Mouse (Mus musculus) bone marrow macrophage, adult 2 months (primary cell): ENCODE measurements at regions not wholly inside any gene's neighbourhood (a gene's known extent, or its start where the extent isn't known, plus 50 kb on each side); places are given as distances from the start of the nearest gene placed in this dataset.

Experiments
- H3K27ac ChIP-seq: 2 replicates; pipeline ENCODE4 v1.5.1; 2012; ENCODE audit warnings: low read depth, low read length; ENCODE audit not compliant: insufficient read depth
- H3K4me1 ChIP-seq: 2 replicates; pipeline ENCODE4 v1.6.1; 2012; ENCODE audit warnings: low read length; ENCODE audit not compliant: control insufficient read depth, insufficient read depth
- H3K4me3 ChIP-seq: 2 replicates; pipeline ENCODE4 v1.5.1; 2012; ENCODE audit warnings: mild to moderate bottlenecking, low read length, moderate library complexity; ENCODE audit not compliant: insufficient read depth
- CTCF ChIP-seq: IDR thresholded peaks from 2 replicates; pipeline ENCODE4 v1.5.1; 2012; ENCODE audit warnings: low read depth, mild to moderate bottlenecking, low read length, moderate library complexity
- POLR2A ChIP-seq: IDR thresholded peaks from 2 replicates; pipeline ENCODE4 v1.6.1; 2012; ENCODE audit warnings: mild to moderate bottlenecking, low read depth, low read length, borderline replicate concordance

DNA sequence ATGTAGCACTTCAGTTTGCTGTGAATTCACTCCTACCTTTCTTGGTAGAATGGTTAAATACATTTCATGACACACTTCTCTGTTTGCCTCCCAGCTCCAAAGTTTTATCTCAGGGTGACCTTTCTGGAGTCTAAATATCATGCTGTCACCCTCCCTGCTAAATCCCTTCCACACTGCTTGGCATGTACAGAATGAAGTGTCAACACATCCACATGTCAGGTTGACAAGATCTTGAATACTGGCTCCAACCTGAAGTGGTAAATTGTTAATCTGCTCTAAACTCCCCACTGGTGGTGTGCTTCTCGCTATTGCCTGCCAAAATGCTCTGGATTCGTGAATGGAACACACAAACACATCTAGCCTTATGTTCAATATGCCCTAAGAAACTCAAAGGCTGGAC lies 451.9 kb upstream of the Gm26657 start:
- Histone ChIP-seq H3K4me3 (no peak overlapping the region), H3K27ac (no peak overlapping the region), H3K4me1 (no peaks in the 10 kb centered on the region)
- TF ChIP-seq POLR2A: no peak
- TF ChIP-seq CTCF: no peak

DNA sequence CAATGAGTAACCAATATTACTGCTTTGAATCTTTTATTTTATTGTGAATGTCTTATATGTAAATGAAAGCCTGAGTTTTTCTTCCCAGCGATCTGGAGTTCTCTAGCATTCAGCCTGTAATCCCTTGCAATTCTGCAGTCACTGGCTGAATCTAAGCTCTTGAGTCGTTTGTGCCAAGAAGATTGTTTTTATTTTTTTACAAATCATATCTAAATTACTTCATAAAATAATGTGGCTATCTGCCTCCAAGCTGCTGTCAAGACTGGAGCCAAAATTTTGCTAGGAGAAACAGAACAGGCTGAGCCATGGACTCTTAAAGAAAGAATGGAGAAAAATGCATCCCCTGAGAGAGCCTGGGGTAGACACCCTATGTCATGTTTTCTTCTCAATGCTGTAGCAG lies 455.4 kb upstream of the Gm26657 start:
- no peak for TF ChIP-seq POLR2A
- TF ChIP-seq CTCF: no peak
- Histone ChIP-seq H3K4me3 (no peak overlapping the region), H3K27ac (no peak overlapping the region), H3K4me1 (no peaks in the 10 kb centered on the region)

DNA sequence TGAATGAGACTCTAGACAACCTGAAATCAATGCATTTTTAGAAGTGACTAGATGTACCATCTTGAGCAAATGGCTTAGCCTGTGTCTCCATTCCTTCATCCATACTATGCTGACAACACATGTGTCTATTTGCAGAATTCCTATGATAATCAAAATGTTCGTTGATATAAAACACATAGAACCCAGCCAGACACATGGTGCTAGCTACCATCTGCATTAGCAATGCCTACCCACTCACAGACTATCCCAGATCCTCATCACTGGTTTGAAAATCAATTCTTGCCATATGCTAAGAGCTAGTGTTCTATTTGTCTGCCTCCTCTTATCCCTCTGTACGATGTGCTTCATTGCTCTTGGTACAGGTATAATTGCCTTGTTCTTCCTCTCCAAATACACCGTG lies 464.0 kb upstream of the Gm26657 start:
- TF ChIP-seq POLR2A (no peak), CTCF (no peak)
- Histone ChIP-seq H3K4me3 (no peak overlapping the region), H3K4me1 (no peaks in the 10 kb centered on the region), H3K27ac (no peak overlapping the region)

DNA sequence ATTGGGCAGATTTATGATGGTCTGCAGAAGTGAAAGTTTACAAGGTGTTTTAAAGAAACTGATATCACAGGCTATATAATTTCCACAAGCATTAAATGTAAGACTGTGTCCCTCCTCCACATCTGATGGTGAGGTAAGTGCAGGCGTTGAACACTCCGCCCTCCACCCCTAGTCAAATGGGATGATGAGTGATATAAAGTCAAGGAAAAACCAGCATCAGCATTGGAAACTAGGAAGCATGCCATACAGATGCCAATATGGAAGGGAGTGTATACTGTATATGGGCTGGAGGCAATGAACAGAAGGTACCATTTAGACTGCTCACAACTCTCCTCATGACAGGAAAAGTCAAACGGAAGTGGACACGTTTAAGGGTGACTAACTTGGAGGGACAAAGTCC lies 468.5 kb upstream of the Gm26657 start:
- H3K27ac ChIP-seq: no peak overlapping the region
- TF ChIP-seq CTCF: no peak
- no peak for TF ChIP-seq POLR2A
- no peak overlapping the region for H3K4me3 ChIP-seq
- H3K4me1 ChIP-seq: no peaks in the 10 kb centered on the region

DNA sequence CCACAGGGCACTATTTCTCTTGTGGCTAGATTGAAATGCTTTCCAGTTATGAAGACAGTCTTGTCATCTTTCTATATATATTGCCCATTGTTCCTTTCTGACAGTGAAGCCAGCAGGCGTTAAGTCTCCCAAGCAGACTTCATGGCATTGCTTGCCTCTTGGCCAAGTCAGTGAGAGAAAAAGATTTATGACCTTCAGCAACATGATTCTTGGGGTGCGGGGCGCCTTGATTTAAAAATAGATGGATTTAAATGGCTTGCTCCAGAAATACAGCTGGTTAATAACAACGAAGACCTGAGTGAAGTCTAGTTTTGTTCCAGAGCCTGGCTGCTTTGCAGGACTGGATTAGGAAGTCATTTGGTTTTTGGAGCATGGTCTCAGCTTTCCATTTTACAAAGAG lies 475.2 kb upstream of the Gm26657 start:
- Histone ChIP-seq H3K27ac (no peak overlapping the region), H3K4me1 (no peaks in the 10 kb centered on the region; the same call in 1 of the 2 replicates), H3K4me3 (no peak overlapping the region)
- TF ChIP-seq POLR2A (no peak), CTCF (no peak)

DNA sequence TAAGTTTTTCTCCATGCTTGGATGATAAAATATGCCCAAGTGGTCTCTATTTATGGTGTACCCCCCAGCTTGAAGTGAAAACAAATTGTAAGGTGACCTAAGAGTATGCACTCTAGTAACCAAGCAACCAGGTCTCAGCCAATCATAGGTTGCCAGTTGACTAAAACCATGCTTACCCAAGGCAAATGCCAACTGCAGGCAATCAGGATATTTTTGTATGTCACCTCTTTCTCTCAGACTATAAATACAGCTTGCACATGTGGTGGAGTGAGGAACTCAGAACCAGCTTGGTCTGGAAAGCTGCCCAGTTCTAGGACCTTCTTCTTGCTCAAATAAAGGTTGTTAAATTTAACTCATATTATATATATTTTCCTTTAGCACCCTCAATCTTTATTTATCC lies 476.0 kb upstream of the Gm26657 start:
- H3K27ac ChIP-seq: no peak overlapping the region
- H3K4me3 ChIP-seq: no peak overlapping the region
- no peaks in the 10 kb centered on the region; the same call in 1 of the 2 replicates for H3K4me1 ChIP-seq
- no peak for TF ChIP-seq POLR2A
- no peak for TF ChIP-seq CTCF

DNA sequence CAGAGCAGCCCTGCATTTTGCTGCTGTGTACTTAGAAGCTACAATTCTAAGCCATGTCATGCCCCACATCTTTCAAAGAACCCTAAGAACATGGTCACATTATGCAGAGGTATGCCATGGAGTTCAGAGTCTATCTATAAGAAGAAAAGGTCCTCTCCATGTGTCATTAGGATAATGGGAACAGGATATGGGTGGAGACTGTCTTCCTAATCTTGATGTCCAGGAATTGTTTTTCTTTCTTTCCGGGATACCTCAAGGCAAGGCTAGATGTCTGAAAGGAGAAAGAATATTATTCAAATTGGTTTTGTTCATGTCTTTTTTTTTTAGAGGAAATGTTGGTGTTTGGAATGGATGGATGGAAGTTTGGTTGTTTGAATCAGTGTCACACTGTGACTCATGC lies 477.3 kb upstream of the Gm26657 start:
- H3K27ac ChIP-seq: no peak overlapping the region
- H3K4me1 ChIP-seq: no peaks in the 10 kb centered on the region; the same call in 1 of the 2 replicates
- no peak overlapping the region for H3K4me3 ChIP-seq
- TF ChIP-seq CTCF (no peak), POLR2A (no peak)

DNA sequence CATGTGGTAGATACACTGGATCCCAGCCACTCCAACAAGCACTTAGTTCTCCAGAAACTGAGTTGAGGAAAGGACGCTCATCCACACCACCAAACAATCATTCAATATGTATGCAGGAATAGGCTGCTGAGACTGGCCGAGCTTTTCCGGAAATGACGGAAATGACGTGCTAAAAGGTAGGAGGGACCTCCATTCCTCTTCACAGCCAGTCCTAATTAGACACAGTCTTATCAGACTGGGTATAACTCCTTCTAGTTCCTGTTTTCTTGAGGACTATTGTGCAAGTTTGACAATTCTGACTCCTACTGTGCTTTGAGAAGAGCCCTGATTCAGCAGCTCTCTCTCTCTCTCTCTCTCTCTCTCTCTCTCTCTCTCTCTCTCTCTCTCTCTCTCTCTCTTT lies 477.9 kb upstream of the Gm26657 start:
- no peak overlapping the region for H3K4me3 ChIP-seq
- no peak overlapping the region for H3K27ac ChIP-seq
- no peak for TF ChIP-seq CTCF
- no peaks in the 10 kb centered on the region; the same call in 1 of the 2 replicates for H3K4me1 ChIP-seq

DNA sequence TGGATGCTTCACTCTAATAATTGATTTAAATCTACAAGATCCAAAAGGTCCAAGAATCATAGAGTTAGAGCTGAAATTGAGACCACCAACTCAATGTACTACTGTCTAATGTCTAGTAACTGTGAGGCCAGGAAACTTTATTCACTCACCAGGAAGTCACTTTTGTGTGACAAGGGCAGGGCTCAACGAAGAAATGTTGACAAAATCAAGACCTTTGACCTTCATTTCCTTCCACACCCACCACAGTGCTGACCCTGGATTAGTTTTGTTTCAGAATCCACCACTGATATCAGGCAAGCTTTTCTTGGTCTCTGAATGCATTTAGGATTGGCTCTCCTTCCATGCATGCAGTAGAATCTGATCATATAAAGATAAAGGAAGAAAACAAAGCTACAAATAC lies 487.5 kb upstream of the Gm26657 start:
- Histone ChIP-seq H3K27ac (no peak overlapping the region), H3K4me3 (no peak overlapping the region), H3K4me1 (no peaks in the 10 kb centered on the region)
- TF ChIP-seq CTCF (no peak), POLR2A (no peak)

DNA sequence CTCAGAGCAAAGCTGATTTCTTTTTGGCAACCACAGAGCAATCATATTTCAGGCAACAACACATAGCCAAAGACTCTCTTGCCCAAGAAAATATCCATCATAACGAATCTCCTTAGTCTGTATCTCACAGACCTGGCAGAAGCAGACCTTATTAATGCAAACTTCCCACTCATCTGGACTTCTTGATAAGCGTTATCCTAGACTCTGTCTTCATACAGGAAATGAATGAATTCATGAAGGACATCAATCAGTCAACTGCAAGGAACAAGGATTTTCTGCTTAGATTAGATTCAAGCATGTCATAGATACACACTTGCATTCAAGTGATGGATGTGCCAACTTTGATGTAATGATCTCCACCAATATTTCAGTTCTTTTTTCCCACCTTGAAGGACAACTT lies 488.1 kb upstream of the Gm26657 start:
- no peaks in the 10 kb centered on the region for H3K4me1 ChIP-seq
- no peak overlapping the region for H3K27ac ChIP-seq
- TF ChIP-seq POLR2A (no peak), CTCF (no peak)
- H3K4me3 ChIP-seq: no peak overlapping the region

DNA sequence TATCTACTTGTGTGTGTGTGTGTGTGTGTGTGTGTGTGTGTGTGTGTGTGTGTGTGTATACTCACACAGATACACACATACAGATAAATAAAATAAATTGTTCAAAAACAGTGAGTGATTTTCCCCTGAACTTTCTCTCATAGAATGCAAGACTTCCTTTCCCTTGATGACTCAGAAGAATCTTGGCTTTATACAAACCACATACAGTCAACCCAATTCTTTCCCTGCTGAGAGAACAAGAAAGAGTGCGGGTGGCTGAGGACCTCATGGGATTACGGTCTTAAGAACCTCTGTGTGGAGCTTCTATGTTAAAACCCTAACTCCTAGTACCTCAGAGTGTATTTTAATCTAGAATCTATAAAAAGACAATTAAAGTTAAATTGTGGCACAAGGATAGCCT lies 489.3 kb upstream of the Gm26657 start:
- Histone ChIP-seq H3K4me3 (no peak overlapping the region), H3K4me1 (no peaks in the 10 kb centered on the region), H3K27ac (no peak overlapping the region)
- TF ChIP-seq CTCF: no peak
- no peak for TF ChIP-seq POLR2A

DNA sequence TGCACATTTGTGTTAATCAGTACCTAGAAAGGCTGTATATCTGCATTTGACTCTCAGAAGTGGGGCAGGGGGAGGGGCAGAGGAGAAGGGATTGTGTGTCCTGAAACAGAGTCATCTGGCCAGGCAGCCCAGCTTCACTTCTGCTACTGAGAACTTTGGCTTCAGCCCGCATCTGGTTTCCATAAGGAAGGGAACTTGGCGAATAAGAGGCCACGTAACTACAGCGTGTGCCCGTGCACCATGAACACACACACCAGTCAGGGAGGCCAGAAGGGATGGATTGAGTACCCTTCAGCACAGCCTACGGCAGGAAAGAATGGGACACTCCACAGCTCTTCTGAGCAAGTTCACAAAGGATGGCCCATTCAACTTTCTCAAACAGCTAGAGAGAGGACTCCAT lies 496.0 kb upstream of the Gm26657 start:
- TF ChIP-seq POLR2A: no peak
- TF ChIP-seq CTCF: no peak
- no peak overlapping the region for H3K4me3 ChIP-seq
- no peak overlapping the region for H3K27ac ChIP-seq
- no peaks in the 10 kb centered on the region for H3K4me1 ChIP-seq
